Mouse (Mus musculus) heart, adult 2 months (tissue): ENCODE results near the gene Cd200r2.

Experiments
- EP300 ChIP-seq: fragments of 200-500 bp; IDR thresholded peaks from 2 replicates; pipeline ENCODE4 v1.6.1; 2011; ENCODE audit warnings: low read depth, low read length, control low read depth; ENCODE audit not compliant: insufficient read depth
- POLR2A ChIP-seq: fragments of 200-500 bp; IDR thresholded peaks from 2 replicates; pipeline ENCODE4 v1.6.1; 2011; ENCODE audit warnings: mild to moderate bottlenecking, low read depth, low read length, control low read depth; ENCODE audit not compliant: insufficient read depth

DNA sequence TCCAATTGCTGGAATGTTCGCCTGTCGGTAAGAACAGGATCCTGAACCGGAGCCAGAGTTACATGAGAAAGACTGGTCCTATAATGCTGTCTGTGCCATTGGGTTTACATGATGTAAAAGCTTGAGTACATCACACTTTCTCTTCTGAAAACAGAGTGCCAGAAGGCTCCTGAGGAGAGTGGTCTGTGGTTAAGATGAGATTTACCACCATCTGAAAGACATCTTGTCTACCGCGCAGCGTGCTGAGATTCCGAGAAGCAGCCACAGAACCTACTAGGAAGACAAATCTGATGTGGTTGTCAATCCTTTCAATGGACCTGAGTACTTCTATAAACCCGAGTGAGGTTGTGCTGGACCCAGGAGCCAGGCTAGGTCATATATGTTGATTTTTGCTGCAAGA lies 98.5 kb downstream of the Cd200r2 start:
- TF ChIP-seq EP300 = no peak
- no peak for TF ChIP-seq POLR2A
